Mouse (Mus musculus) kidney, postnatal 25 days (tissue): ENCODE data around the gene Cd247.

Experiments
- DNase-seq, 2 experiments: peaks; one replicate each; pipeline ENCODE4 v3.0.0; 2021; ENCODE audit warnings: mixed read lengths in 2 of 2

Cd247 gene

GRCm38 (mm10) chr1:165828173-165828572 is 39.7 kb downstream of the Cd247 start:
- no peak for DNase-seq

GRCm38 (mm10) chr1:165828615-165829014 is 40.1 kb downstream of the Cd247 start:
- no peak for DNase-seq

DNA sequence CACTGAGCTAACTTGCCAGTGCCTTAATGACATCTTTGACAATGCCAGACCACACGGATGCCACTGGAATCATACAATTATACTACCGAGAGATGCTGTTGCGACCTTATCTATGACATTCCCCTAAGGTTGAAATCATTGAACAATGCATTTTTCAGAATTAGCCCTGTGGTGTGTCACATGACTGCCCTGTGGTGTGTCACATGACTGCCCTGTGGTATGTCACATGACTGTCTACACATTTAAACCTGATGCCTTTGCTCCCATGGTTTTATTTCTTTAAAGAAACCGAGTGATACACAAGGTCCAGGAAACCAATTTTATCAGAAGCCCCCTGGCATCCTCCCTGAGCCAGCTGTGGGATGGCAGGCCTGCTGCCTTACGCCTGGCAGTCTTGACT is 41.4 kb downstream of the Cd247 start:
- no peak for DNase-seq

DNA sequence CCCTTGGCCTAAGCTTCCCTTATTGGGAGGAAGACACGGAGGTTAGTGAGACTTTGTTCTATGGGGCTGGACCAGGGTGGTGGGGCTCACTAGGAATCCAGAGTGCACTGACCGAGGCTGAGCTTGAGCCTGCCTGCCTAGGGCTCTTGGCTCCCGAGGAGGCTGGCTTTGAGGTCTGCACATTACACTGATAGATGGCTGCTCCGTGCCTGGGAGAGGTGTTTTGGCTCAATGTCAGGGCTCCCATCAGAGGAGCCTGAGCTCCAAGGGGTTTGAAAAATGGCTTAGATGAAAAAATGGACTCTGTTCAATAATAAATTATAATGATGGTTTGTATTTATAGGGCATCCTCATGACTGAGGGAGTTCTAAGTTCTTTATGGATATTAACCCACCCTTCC is 44.8 kb downstream of the Cd247 start:
- DNase-seq = no peak

GRCm38 (mm10) chr1:165833910-165834632 is 45.6 kb downstream of the Cd247 start:
- DNase-seq = peak in 1 of 2 experiments; percentile 9

DNA sequence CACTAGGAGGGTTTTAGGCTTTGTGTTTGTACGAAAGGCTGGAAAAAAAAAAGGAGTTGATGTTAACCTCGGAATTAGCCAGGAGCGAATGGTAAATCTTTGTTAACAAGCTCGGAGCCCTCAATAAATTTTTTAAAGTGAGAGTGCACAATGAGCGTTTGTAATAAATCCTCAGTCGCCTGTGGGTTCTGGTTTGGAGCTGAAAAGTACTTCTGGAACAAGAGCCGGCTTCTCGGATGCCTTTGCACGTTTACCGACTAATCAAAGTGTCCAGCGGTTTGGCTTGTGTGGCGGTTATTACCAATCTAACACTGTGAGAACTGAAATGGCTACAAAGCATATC is 46.1 kb downstream of the Cd247 start:
- no peak for DNase-seq

- DNase-seq = peak in 1 of 2 experiments; percentile 34
Observed at GRCm38 (mm10) chr1:165836461-165836860, 48.0 kb downstream of the Cd247 start.

- no peak for DNase-seq
Observed at GRCm38 (mm10) chr1:165837546-165837945, 49.1 kb downstream of the Cd247 start.

DNA sequence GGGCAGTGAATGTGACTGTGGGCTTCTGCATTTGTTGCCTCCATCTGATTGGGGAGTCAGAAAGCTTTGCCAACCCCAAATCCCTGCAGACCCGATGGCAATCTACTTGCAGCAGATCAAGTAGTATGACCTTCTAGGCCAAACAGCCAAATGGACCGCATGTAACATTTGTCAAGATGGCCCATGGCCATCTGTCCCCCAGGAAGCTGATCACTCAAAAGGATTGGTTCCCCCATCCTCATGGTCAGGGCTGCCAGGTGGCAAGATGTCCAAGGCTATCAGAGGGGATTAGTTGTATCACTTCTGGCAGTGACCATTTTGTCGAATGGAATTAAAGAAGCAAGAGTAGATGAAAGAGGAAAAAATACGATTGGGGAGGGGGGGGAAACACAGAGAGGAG is 50.7 kb downstream of the Cd247 start:
- peak in 1 of 2 experiments; percentile 24 for DNase-seq

DNA sequence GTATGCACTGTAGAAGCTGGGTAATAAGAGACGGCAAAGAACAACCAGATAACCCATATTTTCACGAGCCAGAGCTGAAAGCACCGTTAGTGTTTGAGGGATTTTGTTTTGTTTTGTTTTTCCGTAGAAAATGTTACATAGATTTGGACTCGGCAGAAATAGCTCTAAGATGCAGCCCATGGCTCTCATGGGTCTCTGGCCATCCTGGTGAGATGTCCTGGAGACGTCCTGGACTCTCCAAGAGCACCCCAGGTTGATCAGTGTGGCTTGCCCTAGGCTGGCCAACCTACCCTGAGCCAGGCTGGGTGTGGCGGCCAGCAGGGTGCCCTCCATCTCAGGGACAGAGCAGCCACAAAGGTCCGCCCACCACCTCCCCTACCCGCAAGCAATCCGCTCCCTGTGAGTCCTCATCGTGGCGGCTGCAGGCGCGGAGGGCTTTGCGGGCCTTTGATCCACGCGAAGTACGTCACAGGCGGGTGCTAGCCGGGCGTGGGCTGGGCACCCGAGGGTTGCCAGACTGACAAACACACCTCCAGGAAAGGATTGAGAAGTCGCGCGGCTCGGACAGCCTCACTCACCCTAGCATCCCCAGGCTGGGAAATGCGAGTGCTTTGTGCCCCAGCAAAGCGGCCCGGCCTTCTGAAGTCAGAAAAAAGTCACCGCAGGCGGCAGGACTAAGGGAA is 52.2 kb downstream of the Cd247 start:
- DNase-seq = peak in 1 of 2 experiments; percentile 38

GRCm38 (mm10) chr1:165842170-165842569 is 53.7 kb downstream of the Cd247 start:
- DNase-seq = peak in 1 of 2 experiments; percentile 29

GRCm38 (mm10) chr1:165843586-165843985 is 55.1 kb downstream of the Cd247 start:
- DNase-seq = no peak

DNA sequence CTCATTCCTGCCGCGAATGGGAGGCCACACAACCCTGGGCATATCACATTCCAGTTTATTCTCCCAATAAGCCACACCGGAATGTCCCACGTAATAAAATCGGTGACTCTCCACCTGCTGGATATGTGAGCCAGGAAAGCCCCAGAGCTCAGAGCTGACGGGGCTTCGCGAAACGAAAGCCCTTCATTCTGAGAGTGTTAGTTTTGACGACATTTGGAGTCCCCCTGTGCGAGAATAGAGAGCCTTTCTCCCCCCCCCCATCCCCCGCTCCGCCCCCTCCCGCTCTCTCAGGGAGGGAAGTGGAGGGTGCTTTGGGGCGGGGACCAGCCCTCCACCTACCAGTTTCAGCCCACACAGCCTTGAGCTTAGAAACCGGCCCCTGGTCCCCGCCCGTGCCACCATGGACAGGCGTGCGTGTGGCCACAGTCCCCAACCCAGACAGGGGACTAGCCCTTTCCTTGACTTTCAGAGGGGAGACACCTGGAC is 56.0 kb downstream of the Cd247 start:
- DNase-seq = peak in 1 of 2 experiments; percentile 12

GRCm38 (mm10) chr1:165844956-165845355 is 56.5 kb downstream of the Cd247 start:
- peak in 1 of 2 experiments; percentile 32 for DNase-seq

DNA sequence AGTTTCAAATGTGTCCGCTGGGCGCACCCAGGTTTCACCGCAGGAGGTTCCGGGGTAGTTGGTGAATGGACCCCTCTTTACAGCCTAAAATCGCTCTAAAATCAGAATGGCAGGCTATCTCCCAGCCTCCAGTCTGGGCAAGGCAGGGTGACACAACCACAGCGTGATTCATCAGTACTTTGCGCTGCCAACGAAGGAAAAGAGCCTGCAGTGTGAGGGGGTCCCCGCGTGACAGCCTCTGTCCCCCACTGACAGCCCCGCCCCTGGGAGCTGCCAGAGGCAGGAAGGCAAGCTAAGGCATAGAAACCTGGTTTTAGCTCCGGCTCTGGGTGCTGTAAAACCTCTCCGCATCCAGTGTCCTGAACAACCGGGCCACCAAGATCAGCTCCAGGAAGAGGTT is 56.9 kb downstream of the Cd247 start:
- DNase-seq = no peak

GRCm38 (mm10) chr1:165848417-165848816 is 59.9 kb downstream of the Cd247 start:
- no peak for DNase-seq

GRCm38 (mm10) chr1:165848881-165849280 is 60.4 kb downstream of the Cd247 start:
- DNase-seq = no peak

DNA sequence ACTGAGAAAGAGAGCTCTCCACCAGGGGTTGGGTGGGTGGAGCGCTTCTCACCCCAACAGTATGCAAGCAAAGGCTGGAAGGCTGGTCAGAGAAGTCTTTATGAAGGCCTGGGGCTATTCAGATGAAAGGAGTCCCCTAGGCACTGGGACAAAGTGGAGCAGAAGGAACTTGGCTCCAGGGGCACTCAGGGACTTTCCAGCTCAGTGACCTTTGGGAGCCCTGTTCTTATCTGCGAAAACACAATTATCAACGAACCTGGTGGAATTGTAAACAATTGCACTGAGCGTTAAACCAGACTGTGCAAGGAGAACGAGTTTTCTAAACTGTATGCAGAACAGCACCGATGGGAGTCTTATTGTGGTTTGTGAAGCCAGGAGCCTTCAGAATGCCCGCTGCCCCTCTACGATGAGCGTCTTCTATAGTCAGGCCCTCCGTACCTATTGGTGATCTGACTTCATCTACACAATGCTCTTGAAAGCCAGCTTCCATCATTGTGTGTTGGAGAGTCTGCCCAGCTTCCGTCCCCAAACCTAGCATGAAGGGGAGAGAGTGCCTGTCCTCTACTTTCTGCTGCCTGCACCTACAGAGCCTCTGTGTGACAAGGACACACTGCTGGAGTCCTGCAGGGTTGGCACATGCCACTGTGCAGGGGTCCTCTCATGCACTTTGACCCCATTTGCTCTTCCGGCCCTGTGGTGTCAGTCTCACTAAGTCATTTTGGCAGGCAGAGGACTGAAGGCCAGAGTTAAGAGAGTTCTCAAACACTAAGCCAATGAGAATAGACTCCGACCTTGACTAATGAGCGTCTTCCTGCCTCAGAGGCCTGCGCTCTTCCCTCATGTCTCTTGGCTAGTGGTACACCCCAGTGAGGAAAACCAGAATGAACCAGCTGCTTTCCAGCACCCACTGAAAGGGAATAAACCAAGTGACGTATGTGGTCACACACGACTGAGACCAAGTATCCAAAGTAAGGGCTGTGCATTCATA is 61.3 kb downstream of the Cd247 start:
- no peak for DNase-seq

GRCm38 (mm10) chr1:165852131-165852530 is 63.6 kb downstream of the Cd247 start:
- peak in 1 of 2 experiments; percentile 30 for DNase-seq

- DNase-seq = no peak
Observed at GRCm38 (mm10) chr1:165853131-165853721, 64.7 kb downstream of the Cd247 start.

GRCm38 (mm10) chr1:165853729-165854420 is 65.4 kb downstream of the Cd247 start:
- peak; percentile 73 to 79 for DNase-seq
